Comparison of ENCODE assay signal across 17 mouse cellular contexts in genomic region chr3:123205485-123205884, GRCm38 (mm10). TPM values are rescaled to one million over a fixed set of nuclear protein-coding genes. Genes with fewer than 3 reads are reported as not detected.
DNase-seq lines count a peak whose midpoint lies in the region; ATAC-seq and TF ChIP-seq lines count a peak whose summit lies in the region.
"Had no signal": no experiment of that assay in that cellular context is flagged by ENCODE, and none has a peak within 500 bp of the region (broad histone marks: within the 10 kb centered on the region; RNA-seq: fewer than 3 reads in every experiment).

No protein-coding gene starts in this region.

- H3K27ac ChIP-seq in heart, embryonic 13.5 days (replicated peaks), result peak overlapping the region; percentile 77
- peak overlapping the region; percentile 77 for H3K27ac ChIP-seq in lung, embryonic 16.5 days (ENCODE audit: low read length)
- H3K27ac ChIP-seq in intestine, embryonic 14.5 days (ENCODE audit: low read depth), result peak overlapping the region; percentile 80
- H3K27ac ChIP-seq in stomach, postnatal 0 days (replicated peaks), result peak overlapping the region; percentile 86
- H3K27ac ChIP-seq: hindbrain, embryonic 10.5 days; layer of hippocampus, adult 2 months had no signal

- no peaks in the 10 kb centered on the region for H3K36me3 ChIP-seq in heart, embryonic 13.5 days
- no peaks in the 10 kb centered on the region for H3K36me3 ChIP-seq in lung, embryonic 16.5 days (ENCODE audit: control insufficient read depth, insufficient read depth, low read length)
- H3K36me3 ChIP-seq in intestine, embryonic 14.5 days (ENCODE audit: control insufficient read depth, insufficient read depth, low read length), result no peaks in the 10 kb centered on the region
- no peaks in the 10 kb centered on the region for H3K36me3 ChIP-seq in stomach, postnatal 0 days (ENCODE audit: control insufficient read depth, insufficient read depth, low read length)
- H3K36me3 ChIP-seq: G1E; hindbrain, embryonic 10.5 days had no signal

- no peaks in the 10 kb centered on the region for H3K27me3 ChIP-seq in heart, embryonic 13.5 days (replicated peaks)
- H3K27me3 ChIP-seq in lung, embryonic 16.5 days (ENCODE audit: control insufficient read depth, insufficient read depth, low read depth, low read length), result no peaks in the 10 kb centered on the region
- no peaks in the 10 kb centered on the region for H3K27me3 ChIP-seq in intestine, embryonic 14.5 days (replicated peaks; ENCODE audit: control insufficient read depth, insufficient read depth, low read length)
- H3K27me3 ChIP-seq in stomach, postnatal 0 days (ENCODE audit: control insufficient read depth, insufficient read depth, low read length), result no peaks in the 10 kb centered on the region
- H3K27me3 ChIP-seq: megakaryocyte, embryonic 14.5 days had no signal

- no peak for TF ChIP-seq EP300 in stomach, postnatal 0 days (optimal IDR thresholded peaks at IDR 0.05)

- H3K4me1 ChIP-seq in heart, embryonic 13.5 days, result peaks cover 25% of the 10 kb centered on the region
- peaks cover 9% of the 10 kb centered on the region; the same call in 1 of the 2 replicates for H3K4me1 ChIP-seq in lung, embryonic 16.5 days (replicated peaks; ENCODE audit: control insufficient read depth, insufficient read depth, low read length)
- H3K4me1 ChIP-seq in intestine, embryonic 14.5 days (replicated peaks; ENCODE audit: control insufficient read depth, insufficient read depth, low read length), result peaks cover 14% of the 10 kb centered on the region
- 0 out of 2 replicates have a peak, but pooled peaks cover 3% of the 10 kb centered on the region for H3K4me1 ChIP-seq in stomach, postnatal 0 days (replicated peaks; ENCODE audit: control insufficient read depth, insufficient read depth)
- H3K4me1 ChIP-seq: hindbrain, embryonic 10.5 days; megakaryocyte, embryonic 14.5 days had no signal

- H3K9me3 ChIP-seq in heart, embryonic 13.5 days, result no peaks in the 10 kb centered on the region
- H3K9me3 ChIP-seq in lung, embryonic 16.5 days (ENCODE audit: control insufficient read depth, low read length), result no peaks in the 10 kb centered on the region
- no peaks in the 10 kb centered on the region for H3K9me3 ChIP-seq in intestine, embryonic 14.5 days (ENCODE audit: control insufficient read depth, low read length)
- no peaks in the 10 kb centered on the region for H3K9me3 ChIP-seq in stomach, postnatal 0 days (ENCODE audit: control insufficient read depth, low read length)
- H3K9me3 ChIP-seq: G1E; hindbrain, embryonic 10.5 days; megakaryocyte, embryonic 14.5 days had no signal

- TF ChIP-seq CTCF in stomach, postnatal 0 days (IDR thresholded peaks at IDR 0.05; ENCODE audit: low read depth), result no peak

- 68% methylated on average over 7 of the region's 7 CpGs for WGBS in heart, embryonic 13.5 days
- WGBS in lung, embryonic 16.5 days, result 73% methylated on average over 7 of the region's 7 CpGs
- 58% methylated on average over 7 of the region's 7 CpGs for WGBS in intestine, embryonic 14.5 days
- WGBS in stomach, postnatal 0 days, result 49% methylated on average over 7 of the region's 7 CpGs

- no peak overlapping the region for H3K9ac ChIP-seq in heart, embryonic 13.5 days
- H3K9ac ChIP-seq in lung, embryonic 16.5 days (ENCODE audit: low read length), result no peak overlapping the region
- no peak overlapping the region; the same call in 1 of the 2 replicates for H3K9ac ChIP-seq in intestine, embryonic 14.5 days (ENCODE audit: low read length)
- no peak overlapping the region for H3K9ac ChIP-seq in stomach, postnatal 0 days (ENCODE audit: low read length)
- H3K9ac ChIP-seq: liver, postnatal 0 days had no signal

- H3K4me3 ChIP-seq in heart, embryonic 13.5 days, result no peak overlapping the region
- no peak overlapping the region for H3K4me3 ChIP-seq in lung, embryonic 16.5 days (ENCODE audit: low read length)
- no peak overlapping the region for H3K4me3 ChIP-seq in intestine, embryonic 14.5 days (ENCODE audit: low read depth, low read length)
- H3K4me3 ChIP-seq in stomach, postnatal 0 days (ENCODE audit: low read depth, low read length), result no peak overlapping the region
- H3K4me3 ChIP-seq: hindbrain, embryonic 10.5 days; layer of hippocampus, adult 2 months; megakaryocyte, embryonic 14.5 days had no signal

- H3K4me2 ChIP-seq in heart, embryonic 13.5 days, result no peak overlapping the region
- no peak overlapping the region for H3K4me2 ChIP-seq in lung, embryonic 16.5 days (ENCODE audit: low read depth, low read length)
- peak overlapping the region; percentile 33 for H3K4me2 ChIP-seq in intestine, embryonic 14.5 days (ENCODE audit: low read length)
- peak overlapping the region; percentile 28 for H3K4me2 ChIP-seq in stomach, postnatal 0 days (replicated peaks; ENCODE audit: low read depth)

- intact Hi-C loops in heart, postnatal 10 days (cut with DNase I), result no loop called here

- no peak for ATAC-seq in heart, embryonic 13.5 days (ENCODE audit: extremely low read depth, insufficient number of reproducible peaks, low FRiP score, low TSS enrichment)
- no peak for ATAC-seq in lung, embryonic 16.5 days (ENCODE audit: low read depth)
- ATAC-seq in intestine, embryonic 14.5 days (replicated peaks; ENCODE audit: low FRiP score, low TSS enrichment, low read depth), result no peak
- no peak for ATAC-seq in stomach, postnatal 0 days (ENCODE audit: low FRiP score, low TSS enrichment)
- ATAC-seq: liver, postnatal 0 days; midbrain, embryonic 16.5 days had no signal

- DNase-seq in heart, postnatal 10 days, result no peak
- DNase-seq in lung, postnatal 4 days, result no peak
- DNase-seq in intestine, embryonic 14.5 days (ENCODE audit: low spot score), result no peak
- DNase-seq in stomach, postnatal 0 days (ENCODE audit: low spot score), result no peak
- no peak for DNase-seq in adrenal gland, adult 2 months
- DNase-seq: cerebellum, adult 9-11 months; gastrocnemius, postnatal 10 days; liver; liver, postnatal 0 days; thymus, postnatal 14 days had no signal

RNA-seq across cellular contexts. Expression of gene Synpo2, which starts 30.5 kb away (rescaled TPM):
- polyA plus RNA-seq in heart, embryonic 13.5 days (2015; fragmentation: Nextera tagmentation; extraction: Ambion mirVana), result 15.1 and 16.8 TPM in 2 replicates
- total RNA-seq in heart, postnatal 10 days (2021), result 10 to 100 TPM; 37.8 to 43.1 TPM
- 9.1 and 12.1 TPM in 2 replicates for polyA plus RNA-seq in lung, embryonic 16.5 days (2015; fragmentation: Nextera tagmentation; extraction: Ambion mirVana)
- polyA plus RNA-seq in intestine, embryonic 14.5 days (2014; fragmentation: Nextera tagmentation; extraction: Ambion mirVana), result 56.2 and 61.7 TPM in 2 replicates
- polyA plus RNA-seq in stomach, postnatal 0 days (2015; fragmentation: Nextera tagmentation; extraction: Ambion mirVana), result 19.9 and 20.7 TPM in 2 replicates
- total RNA-seq in adrenal gland, adult 2 months (2021), result 10 to 100 TPM in 1 of 2 experiments, 1 to 10 TPM in 1; 5.4 to 20.1 TPM
- 3.4 and 4.7 TPM in 2 replicates for polyA plus RNA-seq in adrenal gland, adult 2 months (2012; rRNA removed)
- polyA plus RNA-seq: G1E had no signal

Comparison
In these comparisons a context has a peak if more than half of its experiments do, and no peak if none do; other contexts are left out.
1. H3K4me2 ChIP-seq: peak in intestine, embryonic 14.5 days (single experiment) and stomach, postnatal 0 days (single experiment); none in heart, embryonic 13.5 days (single experiment) and lung, embryonic 16.5 days (single experiment).
2. Peak in every context shown above with its lines, with median percentiles within 50 percentile points of each other: H3K27ac ChIP-seq.